Mouse (Mus musculus) brain, embryonic 18.5 days (tissue): Measurements from ENCODE around the gene Casp9.

Experiments
- DNase-seq: peaks from one replicate; pipeline ENCODE4 v3.0.0-alpha.2; 2012; ENCODE audit warnings: low read depth, low spot score

Gene Casp9

GRCm38 (mm10) chr4:141817706-141818105, 24.3 kb downstream of the Casp9 start:
- DNase-seq, result no peak

GRCm38 (mm10) chr4:141818861-141819260, 25.4 kb downstream of the Casp9 start:
- DNase-seq, result no peak

GRCm38 (mm10) chr4:141819316-141819715, 25.9 kb downstream of the Casp9 start:
- no peak for DNase-seq

GRCm38 (mm10) chr4:141821178-141821577, 27.8 kb downstream of the Casp9 start:
- DNase-seq, result no peak

- no peak for DNase-seq
Measured at GRCm38 (mm10) chr4:141822089-141822488, 28.7 kb downstream of the Casp9 start.

- DNase-seq, result no peak
Measured at GRCm38 (mm10) chr4:141822979-141823378, 29.6 kb downstream of the Casp9 start.

- no peak for DNase-seq
Measured at GRCm38 (mm10) chr4:141826060-141826459, 32.6 kb downstream of the Casp9 start, which contains the start of gene Cela2a. TSS of gene Cela2a (minus strand) at chr4:141826160.

GRCm38 (mm10) chr4:141827401-141827800, 34.0 kb downstream of the Casp9 start:
- no peak for DNase-seq

- no peak for DNase-seq
Measured at GRCm38 (mm10) chr4:141828177-141828576, 34.8 kb downstream of the Casp9 start.

GRCm38 (mm10) chr4:141830381-141830780, 37.0 kb downstream of the Casp9 start:
- no peak for DNase-seq

- no peak for DNase-seq
Measured at GRCm38 (mm10) chr4:141831361-141831760, 37.9 kb downstream of the Casp9 start.

GRCm38 (mm10) chr4:141833911-141834310, 40.5 kb downstream of the Casp9 start:
- DNase-seq, result no peak

GRCm38 (mm10) chr4:141834536-141835095, 41.2 kb downstream of the Casp9 start:
- DNase-seq, result no peak

- no peak for DNase-seq
Measured at GRCm38 (mm10) chr4:141845999-141846398, 52.6 kb downstream of the Casp9 start, which contains the start of gene Ctrc. TSS of gene Ctrc (minus strand) at chr4:141846359.

- DNase-seq, result no peak
Measured at GRCm38 (mm10) chr4:141853437-141853836, 60.0 kb downstream of the Casp9 start.

GRCm38 (mm10) chr4:141857422-141857930, 64.1 kb downstream of the Casp9 start:
- DNase-seq, result no peak

GRCm38 (mm10) chr4:141858501-141858900, 65.1 kb downstream of the Casp9 start:
- no peak for DNase-seq

- no peak for DNase-seq
Measured at GRCm38 (mm10) chr4:141859351-141859750, 65.9 kb downstream of the Casp9 start.

- no peak for DNase-seq
Measured at GRCm38 (mm10) chr4:141860246-141860841, 66.9 kb downstream of the Casp9 start.

GRCm38 (mm10) chr4:141861591-141862295, 68.3 kb downstream of the Casp9 start:
- DNase-seq, result no peak

- DNase-seq, result no peak
Measured at GRCm38 (mm10) chr4:141862867-141863266, 69.5 kb downstream of the Casp9 start.

GRCm38 (mm10) chr4:141863726-141864280, 70.4 kb downstream of the Casp9 start:
- DNase-seq, result no peak
